Mouse (Mus musculus): ENCODE results near the gene Chrdl1. TPM values are rescaled to one million over a fixed set of nuclear protein-coding genes. Genes with fewer than 3 reads are reported as not detected.

The Chrdl1 gene
- polyA plus RNA-seq (2012; rRNA removed) (0.15 and 0.21 TPM in 2 replicates), polyA plus RNA-seq (2014; fragmentation: Nextera tagmentation; extraction: Ambion mirVana) (0.33 and 0.77 TPM in 2 replicates)

GRCm38 (mm10) chrX:143393791-143394369, at the start of gene Chrdl1:
TSS of gene Chrdl1 (minus strand) at chrX:143394262.
- no peaks in the 10 kb centered on the region for H3K9me3 ChIP-seq (ENCODE audit: control insufficient read depth, low read length)
- DNase-seq (ENCODE audit: low read depth in 3 of 3, low spot score in 3 of 3) (no peak), ATAC-seq (ENCODE audit: insufficient read depth) (no peak)
- WGBS (ENCODE audit: insufficient replicate concordance), result 17% methylated on average over 25 of the region's 37 CpGs
- no peak within 1 kb of the TSS for H3K4me3 ChIP-seq (ENCODE audit: insufficient read depth in 1 of 2, low read depth in 2 of 2, low read length in 2 of 2)
- 0 out of 2 replicates have a peak within 1 kb of the TSS, but pooled peaks have one; percentile 14 for H3K4me2 ChIP-seq (ENCODE audit: low read depth)
- no peak within 1 kb of the TSS for H3K9ac ChIP-seq (replicated peaks)
- H3K27ac ChIP-seq, result no peak within 1 kb of the TSS
- H3K36me3 ChIP-seq (replicated peaks; ENCODE audit: control insufficient read depth, insufficient read depth, low read depth), result no peaks in the 10 kb centered on the region
- TF ChIP-seq EP300 (IDR thresholded peaks at IDR 0.05; ENCODE audit: low read depth) (no peak), CTCF (IDR thresholded peaks at IDR 0.05; ENCODE audit: low read depth) (no peak)
- H3K4me1 ChIP-seq (replicated peaks; ENCODE audit: control insufficient read depth in 2 of 2, insufficient read depth in 2 of 2, low read length in 1 of 2), result no peaks in the 10 kb centered on the region
- no peaks in the 10 kb centered on the region; the same call in 1 of the 2 replicates for H3K27me3 ChIP-seq (ENCODE audit: control insufficient read depth, insufficient read depth, low read length)

GRCm38 (mm10) chrX:143442638-143443037, 48.6 kb upstream of the Chrdl1 start:
- H3K9ac ChIP-seq (replicated peaks), result no peak overlapping the region
- ATAC-seq (ENCODE audit: insufficient read depth), result no peak
- H3K4me1 ChIP-seq (replicated peaks; ENCODE audit: control insufficient read depth in 2 of 2, insufficient read depth in 2 of 2, low read length in 1 of 2), result no peaks in the 10 kb centered on the region
- no peak overlapping the region for H3K4me3 ChIP-seq (ENCODE audit: insufficient read depth in 1 of 2, low read depth in 2 of 2, low read length in 2 of 2)
- no peaks in the 10 kb centered on the region; the same call in 1 of the 2 replicates for H3K27me3 ChIP-seq (ENCODE audit: control insufficient read depth, insufficient read depth, low read length)
- no peaks in the 10 kb centered on the region for H3K36me3 ChIP-seq (replicated peaks; ENCODE audit: control insufficient read depth, insufficient read depth, low read depth)
- no peaks in the 10 kb centered on the region for H3K9me3 ChIP-seq (ENCODE audit: control insufficient read depth, low read length)
- no peak for TF ChIP-seq CTCF (IDR thresholded peaks at IDR 0.05; ENCODE audit: low read depth)
- TF ChIP-seq EP300 (IDR thresholded peaks at IDR 0.05; ENCODE audit: low read depth), result no peak
- no peak overlapping the region for H3K4me2 ChIP-seq (ENCODE audit: low read depth)
- WGBS (ENCODE audit: insufficient replicate concordance), result 40% methylated on average over 4 of the region's 4 CpGs
- no peak for DNase-seq (ENCODE audit: low read depth in 3 of 3, low spot score in 3 of 3)
- H3K27ac ChIP-seq, result no peak overlapping the region

GRCm38 (mm10) chrX:143404601-143405000, 10.5 kb upstream of the Chrdl1 start:
- Histone ChIP-seq H3K9me3 (ENCODE audit: control insufficient read depth, low read length) (no peaks in the 10 kb centered on the region), H3K4me1 (replicated peaks; ENCODE audit: control insufficient read depth in 2 of 2, insufficient read depth in 2 of 2, low read length in 1 of 2) (no peaks in the 10 kb centered on the region), H3K4me3 (ENCODE audit: insufficient read depth in 1 of 2, low read depth in 2 of 2, low read length in 2 of 2) (no peak overlapping the region), H3K4me2 (ENCODE audit: low read depth) (no peak overlapping the region), H3K36me3 (replicated peaks; ENCODE audit: control insufficient read depth, insufficient read depth, low read depth) (no peaks in the 10 kb centered on the region), H3K9ac (replicated peaks) (no peak overlapping the region), H3K27ac (no peak overlapping the region), H3K27me3 (ENCODE audit: control insufficient read depth, insufficient read depth, low read length) (no peaks in the 10 kb centered on the region; the same call in 1 of the 2 replicates)
- 69% methylated on average over 2 of the region's 2 CpGs for WGBS (ENCODE audit: insufficient replicate concordance)
- no peak for ATAC-seq (ENCODE audit: insufficient read depth)
- no peak for DNase-seq (ENCODE audit: low read depth in 3 of 3, low spot score in 3 of 3)
- TF ChIP-seq EP300 (IDR thresholded peaks at IDR 0.05; ENCODE audit: low read depth) (no peak), CTCF (IDR thresholded peaks at IDR 0.05; ENCODE audit: low read depth) (no peak)

- no peak overlapping the region for H3K4me2 ChIP-seq (ENCODE audit: low read depth)
- H3K4me1 ChIP-seq (replicated peaks; ENCODE audit: control insufficient read depth in 2 of 2, insufficient read depth in 2 of 2, low read length in 1 of 2), result no peaks in the 10 kb centered on the region
- DNase-seq (ENCODE audit: low read depth in 3 of 3, low spot score in 3 of 3) (no peak), ATAC-seq (ENCODE audit: insufficient read depth) (no peak)
- 56% methylated on average over 4 of the region's 4 CpGs for WGBS (ENCODE audit: insufficient replicate concordance)
- no peak overlapping the region for H3K4me3 ChIP-seq (ENCODE audit: insufficient read depth in 1 of 2, low read depth in 2 of 2, low read length in 2 of 2)
- no peaks in the 10 kb centered on the region for H3K9me3 ChIP-seq (ENCODE audit: control insufficient read depth, low read length)
- H3K9ac ChIP-seq (replicated peaks), result no peak overlapping the region
- no peaks in the 10 kb centered on the region for H3K27me3 ChIP-seq (ENCODE audit: control insufficient read depth, insufficient read depth, low read length)
- H3K27ac ChIP-seq, result no peak overlapping the region
- H3K36me3 ChIP-seq (replicated peaks; ENCODE audit: control insufficient read depth, insufficient read depth, low read depth), result no peaks in the 10 kb centered on the region
- no peak for TF ChIP-seq CTCF (IDR thresholded peaks at IDR 0.05; ENCODE audit: low read depth)
- no peak for TF ChIP-seq EP300 (IDR thresholded peaks at IDR 0.05; ENCODE audit: low read depth)
Measured at GRCm38 (mm10) chrX:143366256-143366959, 27.7 kb downstream of the Chrdl1 start.

GRCm38 (mm10) chrX:143347227-143347626, 46.8 kb downstream of the Chrdl1 start:
- no peak for ATAC-seq (ENCODE audit: insufficient read depth)
- no peak overlapping the region for H3K4me3 ChIP-seq (ENCODE audit: insufficient read depth in 1 of 2, low read depth in 2 of 2, low read length in 2 of 2)
- no peaks in the 10 kb centered on the region for H3K4me1 ChIP-seq (replicated peaks; ENCODE audit: control insufficient read depth in 2 of 2, insufficient read depth in 2 of 2, low read length in 1 of 2)
- no peak for TF ChIP-seq CTCF (IDR thresholded peaks at IDR 0.05; ENCODE audit: low read depth)
- TF ChIP-seq EP300 (IDR thresholded peaks at IDR 0.05; ENCODE audit: low read depth), result no peak
- no peaks in the 10 kb centered on the region for H3K36me3 ChIP-seq (replicated peaks; ENCODE audit: control insufficient read depth, insufficient read depth, low read depth)
- no peaks in the 10 kb centered on the region for H3K27me3 ChIP-seq (ENCODE audit: control insufficient read depth, insufficient read depth, low read length)
- WGBS (ENCODE audit: insufficient replicate concordance), result 45% methylated on average over 5 of the region's 5 CpGs
- H3K27ac ChIP-seq, result no peak overlapping the region
- H3K9ac ChIP-seq (replicated peaks), result no peak overlapping the region
- H3K9me3 ChIP-seq (ENCODE audit: control insufficient read depth, low read length), result no peaks in the 10 kb centered on the region
- no peak for DNase-seq (ENCODE audit: low read depth in 3 of 3, low spot score in 3 of 3)
- H3K4me2 ChIP-seq (ENCODE audit: low read depth), result no peak overlapping the region
